Mouse (Mus musculus) heart, postnatal 0 days (tissue): Measurements from ENCODE around the gene Ube2ql1. TPM values are rescaled to one million over a fixed set of nuclear protein-coding genes. Genes with fewer than 3 reads are reported as not detected.

ENCODE experiments used
- ATAC-seq: fragments of 200-750 bp; cut with Nextera tagmentation; 2 replicates; pipeline ENCODE4 v1.8.0; 2017; ENCODE audit warnings: low read depth, moderate number of reproducible peaks, moderate library complexity; ENCODE audit not compliant: insufficient read depth
- DNase-seq: peaks from one replicate; pipeline ENCODE4 v3.0.0-alpha.2; 2016; ENCODE audit warnings: low spot score
- H3K27ac ChIP-seq: fragments of 300-500 bp; sonication (generic); 2 replicates; pipeline ENCODE4 v1.5.1; 2014; ENCODE audit warnings: low read depth, mild to moderate bottlenecking
- H3K27me3 ChIP-seq: fragments of 300-500 bp; sonication (generic); 2 replicates; pipeline ENCODE4 v1.6.1; 2014; ENCODE audit warnings: low read length, mixed read lengths; ENCODE audit not compliant: control insufficient read depth, insufficient read depth
- H3K36me3 ChIP-seq: fragments of 300-500 bp; sonication (generic); replicated peaks from 2 replicates; pipeline ENCODE4 v1.6.1; 2014; ENCODE audit warnings: low read length, mixed read lengths; ENCODE audit not compliant: control insufficient read depth, insufficient read depth
- H3K4me1 ChIP-seq: fragments of 300-500 bp; sonication (generic); 2 replicates; pipeline ENCODE4 v1.6.1; 2014; ENCODE audit warnings: antibody characterized with exemption; ENCODE audit not compliant: control insufficient read depth, insufficient read depth
- H3K4me2 ChIP-seq: fragments of 300-500 bp; sonication (generic); 2 replicates; pipeline ENCODE4 v1.6.1; 2014; ENCODE audit warnings: low read depth, mild to moderate bottlenecking, low read length, moderate library complexity
- H3K4me3 ChIP-seq: fragments of 300-500 bp; sonication (generic); 2 replicates; pipeline ENCODE4 v1.5.1; 2014; ENCODE audit warnings: low read depth, low read length
- H3K9ac ChIP-seq: fragments of 300-500 bp; sonication (generic); replicated peaks from 2 replicates; pipeline ENCODE4 v1.6.1; 2014; ENCODE audit warnings: low read depth, low read length, mixed read lengths
- H3K9me3 ChIP-seq: fragments of 300-500 bp; sonication (generic); replicated peaks from 2 replicates; pipeline ENCODE4 v1.6.1; 2016; ENCODE audit warnings: low read length; ENCODE audit not compliant: control insufficient read depth
- CTCF ChIP-seq: IDR thresholded peaks from 2 replicates; pipeline ENCODE4 v1.5.1; 2016; ENCODE audit warnings: antibody characterized with exemption, control low read depth, low read depth
- EP300 ChIP-seq: IDR thresholded peaks from 2 replicates; pipeline ENCODE4 v1.6.1; 2016; ENCODE audit warnings: antibody characterized with exemption, low read depth
- WGBS: fragments of 180-500 bp; shearing (Covaris S2); extraction: QIAGEN DNeasy Blood & Tissue Kit; methylation state at CpG from one replicate; pipeline ENCODE4 v1.1.7; 2014; 5-methylcytosine and 5-hydroxymethylcytosine counted together
- polyA plus RNA-seq: library from polyadenylated mRNA; unstranded; fragments of >200 nt; fragmentation: Nextera tagmentation; extraction: Ambion mirVana; gene quantifications from 2 replicates; pipeline ENCODE4 v1.2.1, GENCODE M21; 2015
- total RNA-seq: library from RNA; depleted of rRNA; stranded (reverse); fragments of >200 nt; gene quantifications from 2 replicates; pipeline ENCODE4 v1.2.3, GENCODE M21; 2014; ENCODE audit warnings: low replicate concordance

The Ube2ql1 gene
- total and polyA plus RNA-seq, 2 experiments from 2014 or later = 0.08 to 0.41 TPM

- Histone ChIP-seq H3K4me3 (no peak overlapping the region), H3K4me1 (peaks cover 6% of the 10 kb centered on the region; the same call in 1 of the 2 replicates), H3K27ac (no peak overlapping the region), H3K36me3 (no peaks in the 10 kb centered on the region), H3K4me2 (no peak overlapping the region), H3K9me3 (no peaks in the 10 kb centered on the region), H3K27me3 (no peaks in the 10 kb centered on the region), H3K9ac (no peak overlapping the region)
- TF ChIP-seq CTCF = 0 out of 2 replicates have a peak, but pooled peaks have one; percentile 14
- no peak for TF ChIP-seq EP300
- ATAC-seq (no peak), DNase-seq (no peak)
- 39% methylated on average over 1 of the region's 1 CpGs for WGBS
Observed at GRCm38 (mm10) chr13:69687023-69687422, 52.7 kb downstream of the Ube2ql1 start.

- 46% methylated on average over 5 of the region's 5 CpGs for WGBS
- H3K4me1 ChIP-seq = peaks cover 6% of the 10 kb centered on the region; the same call in 1 of the 2 replicates
- H3K9me3 ChIP-seq = no peaks in the 10 kb centered on the region
- H3K36me3 ChIP-seq = no peaks in the 10 kb centered on the region
- no peak overlapping the region for H3K4me3 ChIP-seq
- ATAC-seq (no peak), DNase-seq (no peak)
- H3K9ac ChIP-seq = no peak overlapping the region
- TF ChIP-seq EP300 (no peak), CTCF (no peak)
- H3K27me3 ChIP-seq = no peaks in the 10 kb centered on the region
- no peak overlapping the region for H3K27ac ChIP-seq
- H3K4me2 ChIP-seq = no peak overlapping the region
Observed at GRCm38 (mm10) chr13:69685406-69685818, 54.3 kb downstream of the Ube2ql1 start.

DNA sequence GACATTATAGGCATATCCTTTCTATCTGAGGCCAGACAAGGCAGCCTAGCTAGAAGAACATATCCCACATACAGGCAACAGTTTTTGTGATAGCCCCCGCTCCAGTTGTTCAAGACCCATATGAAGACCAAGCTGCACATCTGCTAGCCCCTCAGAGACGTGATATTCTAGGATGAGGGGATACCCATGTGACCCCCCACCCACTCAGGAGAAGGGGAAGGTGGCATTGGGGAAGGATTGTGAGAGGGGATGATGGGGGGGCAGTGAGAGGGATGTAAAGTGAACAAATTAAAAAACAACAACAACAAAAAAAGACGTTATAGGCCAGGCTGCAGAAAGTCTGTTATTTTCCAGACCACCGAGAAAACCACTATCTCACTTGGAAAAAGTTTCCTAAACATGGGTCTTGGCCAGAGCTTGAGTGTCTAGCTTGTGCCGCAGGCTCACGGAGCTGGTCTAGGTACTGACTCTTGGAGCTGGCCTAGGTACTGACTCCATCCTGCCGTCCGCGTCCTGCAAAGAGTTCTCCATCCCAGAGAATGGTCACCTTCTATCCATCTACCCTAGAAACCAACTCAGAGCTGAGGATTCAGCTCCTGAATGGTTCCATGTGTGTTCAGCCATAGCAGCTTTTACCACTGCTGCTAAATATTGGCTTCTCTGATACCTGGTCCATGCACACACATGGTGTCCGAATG, 65.6 kb downstream of the Ube2ql1 start:
- TF ChIP-seq EP300 (no peak), CTCF (no peak)
- DNase-seq (no peak), ATAC-seq (no peak)
- Histone ChIP-seq H3K4me2 (no peak overlapping the region), H3K4me3 (no peak overlapping the region), H3K27ac (no peak overlapping the region), H3K27me3 (no peaks in the 10 kb centered on the region), H3K9me3 (no peaks in the 10 kb centered on the region), H3K4me1 (no peaks in the 10 kb centered on the region), H3K9ac (no peak overlapping the region), H3K36me3 (no peaks in the 10 kb centered on the region)
- WGBS = 40% methylated on average over 10 of the region's 10 CpGs

GRCm38 (mm10) chr13:69673197-69673920, 66.3 kb downstream of the Ube2ql1 start:
- Histone ChIP-seq H3K27ac (no peak overlapping the region), H3K4me3 (no peak overlapping the region), H3K27me3 (no peaks in the 10 kb centered on the region), H3K4me2 (no peak overlapping the region), H3K4me1 (no peaks in the 10 kb centered on the region), H3K9me3 (no peaks in the 10 kb centered on the region), H3K9ac (no peak overlapping the region), H3K36me3 (no peaks in the 10 kb centered on the region)
- no peak for DNase-seq
- 55% methylated on average over 5 of the region's 5 CpGs for WGBS
- ATAC-seq = no peak
- no peak for TF ChIP-seq CTCF
- no peak for TF ChIP-seq EP300

- H3K27me3 ChIP-seq = no peaks in the 10 kb centered on the region
- 80% methylated on average over 10 of the region's 10 CpGs for WGBS
- no peaks in the 10 kb centered on the region for H3K4me1 ChIP-seq
- H3K9ac ChIP-seq = no peak overlapping the region
- no peak overlapping the region for H3K4me3 ChIP-seq
- TF ChIP-seq CTCF = no peak
- TF ChIP-seq EP300 = no peak
- no peak overlapping the region for H3K27ac ChIP-seq
- no peaks in the 10 kb centered on the region for H3K36me3 ChIP-seq
- no peak overlapping the region for H3K4me2 ChIP-seq
- DNase-seq (no peak), ATAC-seq (no peak)
- no peaks in the 10 kb centered on the region for H3K9me3 ChIP-seq
Observed at GRCm38 (mm10) chr13:69672565-69672964, 67.1 kb downstream of the Ube2ql1 start.
